Mouse (Mus musculus): ENCODE results near the gene Myzap.

DNA sequence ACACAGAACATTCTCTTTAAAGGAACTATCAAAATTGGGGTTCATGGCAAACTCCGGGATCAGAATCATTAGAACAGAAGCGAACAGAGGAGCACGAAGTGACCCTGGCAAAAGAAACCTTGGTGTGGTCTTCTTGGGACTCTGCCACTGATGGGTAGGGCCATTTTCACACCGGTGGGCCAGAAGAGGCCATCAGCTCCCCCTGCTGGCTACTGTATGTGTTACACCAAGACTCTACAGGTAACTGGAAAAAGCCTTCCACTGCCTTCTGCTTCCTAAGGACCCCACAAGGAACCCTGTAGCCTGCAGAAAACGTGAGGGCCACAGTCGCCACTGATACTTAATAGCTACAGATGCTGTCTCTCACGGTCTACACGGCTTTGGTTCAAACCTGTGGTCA lies 25.2 kb upstream of the Myzap start:
- TF ChIP-seq CEBPB (IDR thresholded peaks at IDR 0.05; ENCODE audit: low read depth) (no peak), MYOD1 (IDR thresholded peaks at IDR 0.05; ENCODE audit: control insufficient read depth, insufficient read length, low read depth) (no peak), CTCF (IDR thresholded peaks at IDR 0.05; ENCODE audit: control insufficient read depth, insufficient read depth, insufficient read length) (no peak), MAX (IDR thresholded peaks at IDR 0.05) (no peak)

All from C2C12 (cell line).